Mouse (Mus musculus): ENCODE measurements around the gene Sesn3. TPM values are rescaled to one million over a fixed set of nuclear protein-coding genes. Genes with fewer than 3 reads are reported as not detected.

Sesn3 gene
- polyA plus RNA-seq, 1 experiment from 2014 or later, result 19.7 TPM

DNA sequence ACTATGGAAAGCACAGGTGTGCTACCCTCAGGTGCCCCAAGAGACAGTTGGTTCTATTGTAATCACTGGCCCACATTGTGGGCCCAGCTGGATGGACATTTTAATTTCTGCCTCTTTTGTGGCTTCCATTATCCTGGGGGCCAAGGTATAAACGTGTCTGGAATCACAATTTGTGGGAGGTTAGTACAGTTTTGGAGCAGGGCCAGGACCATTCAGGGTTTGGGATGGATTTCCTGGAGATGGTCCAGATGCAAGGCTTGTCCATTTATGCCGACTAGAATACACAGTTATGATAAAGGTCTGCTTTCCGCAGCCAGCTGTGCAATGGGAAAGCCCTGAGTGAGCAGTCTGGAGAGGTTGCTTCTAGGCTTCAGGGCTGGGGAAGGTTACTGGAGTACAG is 13.7 kb upstream of the Sesn3 start:
- Histone ChIP-seq H3K27me3 (replicated peaks) (no peaks in the 10 kb centered on the region), H3K4me2 (replicated peaks) (no peak overlapping the region), H3K27ac (no peak overlapping the region), H3K9me3 (no peaks in the 10 kb centered on the region), H3K4me3 (no peak overlapping the region), H3K9ac (no peak overlapping the region), H3K36me3 (no peaks in the 10 kb centered on the region), H3K4me1 (no peaks in the 10 kb centered on the region)
- WGBS, result 73% methylated on average over 3 of the region's 3 CpGs
- no peak for ATAC-seq (ENCODE audit: low FRiP score, low read depth)

- H3K36me3 ChIP-seq, result no peaks in the 10 kb centered on the region
- H3K27me3 ChIP-seq (replicated peaks), result no peaks in the 10 kb centered on the region
- no peak overlapping the region for H3K4me3 ChIP-seq
- WGBS, result 78% methylated on average over 4 of the region's 4 CpGs
- H3K4me2 ChIP-seq (replicated peaks), result no peak overlapping the region
- H3K4me1 ChIP-seq, result no peaks in the 10 kb centered on the region
- no peak for ATAC-seq (ENCODE audit: low FRiP score, low read depth)
- no peak overlapping the region for H3K9ac ChIP-seq
- H3K27ac ChIP-seq, result no peak overlapping the region
- no peaks in the 10 kb centered on the region for H3K9me3 ChIP-seq
Observed at GRCm38 (mm10) chr9:14262568-14262972, 12.3 kb upstream of the Sesn3 start.

GRCm38 (mm10) chr9:14266470-14266869 is 8.4 kb upstream of the Sesn3 start:
- H3K4me2 ChIP-seq (replicated peaks), result no peak overlapping the region
- no peaks in the 10 kb centered on the region for H3K9me3 ChIP-seq
- H3K4me3 ChIP-seq, result no peak overlapping the region
- no peaks in the 10 kb centered on the region for H3K36me3 ChIP-seq
- no peak for ATAC-seq (ENCODE audit: low FRiP score, low read depth)
- no peak overlapping the region for H3K27ac ChIP-seq
- WGBS, result 36% methylated on average over 2 of the region's 2 CpGs
- no peaks in the 10 kb centered on the region for H3K27me3 ChIP-seq (replicated peaks)
- H3K9ac ChIP-seq, result no peak overlapping the region
- no peaks in the 10 kb centered on the region for H3K4me1 ChIP-seq

DNA sequence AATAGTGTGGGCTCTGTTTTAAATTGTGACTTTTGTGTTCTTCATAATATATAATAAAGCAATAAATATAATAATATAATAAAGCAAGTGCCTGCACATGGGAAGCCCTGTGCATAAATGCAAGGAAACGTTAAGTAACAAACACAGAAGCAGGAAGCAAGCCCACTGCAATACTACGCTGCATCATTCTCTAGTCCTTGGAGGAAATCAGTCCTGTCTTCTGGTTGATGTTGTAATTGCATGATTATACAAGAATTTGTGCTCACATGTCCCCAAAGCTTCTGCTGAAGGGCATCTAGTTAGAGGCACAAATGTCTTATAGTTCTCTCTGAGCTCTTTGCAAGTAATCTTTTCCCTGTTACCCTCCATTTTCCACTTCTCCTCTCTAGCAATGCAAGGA is 6.3 kb upstream of the Sesn3 start:
- no peaks in the 10 kb centered on the region for H3K9me3 ChIP-seq
- H3K4me1 ChIP-seq, result no peaks in the 10 kb centered on the region
- no peak overlapping the region for H3K9ac ChIP-seq
- no peak overlapping the region for H3K4me3 ChIP-seq
- no peak for ATAC-seq (ENCODE audit: low FRiP score, low read depth)
- no peaks in the 10 kb centered on the region for H3K36me3 ChIP-seq
- H3K27ac ChIP-seq, result no peak overlapping the region
- H3K27me3 ChIP-seq (replicated peaks), result no peaks in the 10 kb centered on the region
- H3K4me2 ChIP-seq (replicated peaks), result no peak overlapping the region
- WGBS, result 84% methylated on average over 2 of the region's 2 CpGs

GRCm38 (mm10) chr9:14272921-14273320 is 1.9 kb upstream of the Sesn3 start:
- no peaks in the 10 kb centered on the region for H3K36me3 ChIP-seq
- no peak for ATAC-seq (ENCODE audit: low FRiP score, low read depth)
- no peak overlapping the region for H3K4me3 ChIP-seq
- H3K9me3 ChIP-seq, result no peaks in the 10 kb centered on the region
- no peak overlapping the region for H3K9ac ChIP-seq
- H3K27me3 ChIP-seq (replicated peaks), result no peaks in the 10 kb centered on the region
- H3K4me2 ChIP-seq (replicated peaks), result no peak overlapping the region
- no peak overlapping the region for H3K27ac ChIP-seq
- 69% methylated on average over 1 of the region's 1 CpGs for WGBS
- H3K4me1 ChIP-seq, result peaks cover 3% of the 10 kb centered on the region; the same call in 1 of the 2 replicates

GRCm38 (mm10) chr9:14274586-14274985 is 281 bp upstream of the Sesn3 start:
- 43% methylated on average over 5 of the region's 5 CpGs for WGBS
- H3K27ac ChIP-seq, result no peak overlapping the region
- no peak overlapping the region; the same call in 1 of the 2 replicates for H3K9ac ChIP-seq
- peaks cover 5% of the 10 kb centered on the region for H3K4me1 ChIP-seq
- no peaks in the 10 kb centered on the region for H3K9me3 ChIP-seq
- no peaks in the 10 kb centered on the region for H3K27me3 ChIP-seq (replicated peaks)
- H3K4me2 ChIP-seq (replicated peaks), result peak overlapping the region; percentile 60
- H3K4me3 ChIP-seq, result no peak overlapping the region
- no peaks in the 10 kb centered on the region for H3K36me3 ChIP-seq
- no peak for ATAC-seq (ENCODE audit: low FRiP score, low read depth)

- H3K9ac ChIP-seq, result peak overlapping the region; percentile 92
- H3K9me3 ChIP-seq, result no peaks in the 10 kb centered on the region
- no peaks in the 10 kb centered on the region for H3K27me3 ChIP-seq (replicated peaks)
- H3K4me1 ChIP-seq, result peaks cover 5% of the 10 kb centered on the region
- no peaks in the 10 kb centered on the region for H3K36me3 ChIP-seq
- H3K27ac ChIP-seq, result peak overlapping the region; percentile 90
- peak overlapping the region; percentile 92 for H3K4me3 ChIP-seq
- under 1% methylated on average over 52 of the region's 54 CpGs for WGBS
- H3K4me2 ChIP-seq (replicated peaks), result peak overlapping the region; percentile 69
- ATAC-seq (ENCODE audit: low FRiP score, low read depth), result peak; percentile 98
Observed at GRCm38 (mm10) chr9:14275792-14276480, 1.1 kb downstream of the Sesn3 start.

- H3K36me3 ChIP-seq, result no peaks in the 10 kb centered on the region
- no peaks in the 10 kb centered on the region for H3K27me3 ChIP-seq (replicated peaks)
- H3K4me1 ChIP-seq, result peaks cover 5% of the 10 kb centered on the region
- peak overlapping the region; percentile 90 for H3K27ac ChIP-seq
- H3K9me3 ChIP-seq, result no peaks in the 10 kb centered on the region
- ATAC-seq (ENCODE audit: low FRiP score, low read depth), result peak; percentile 64
- WGBS, result under 1% methylated on average over 60 of the region's 61 CpGs
- H3K9ac ChIP-seq, result peak overlapping the region; percentile 92
- H3K4me2 ChIP-seq (replicated peaks), result peak overlapping the region; percentile 69
- H3K4me3 ChIP-seq, result peak overlapping the region; percentile 92
Observed at GRCm38 (mm10) chr9:14276481-14277287, 1.8 kb downstream of the Sesn3 start.

GRCm38 (mm10) chr9:14277365-14277991 is 2.6 kb downstream of the Sesn3 start:
- no peaks in the 10 kb centered on the region for H3K36me3 ChIP-seq
- H3K4me2 ChIP-seq (replicated peaks), result peak overlapping the region; percentile 69
- H3K9me3 ChIP-seq, result no peaks in the 10 kb centered on the region
- no peak for ATAC-seq (ENCODE audit: low FRiP score, low read depth)
- H3K4me3 ChIP-seq, result peak overlapping the region; percentile 92
- peak overlapping the region; percentile 92 for H3K9ac ChIP-seq
- H3K27me3 ChIP-seq (replicated peaks), result no peaks in the 10 kb centered on the region
- no peak overlapping the region for H3K27ac ChIP-seq
- WGBS, result 2% methylated on average over 7 of the region's 7 CpGs
- peaks cover 5% of the 10 kb centered on the region for H3K4me1 ChIP-seq

- H3K9me3 ChIP-seq, result no peaks in the 10 kb centered on the region
- H3K36me3 ChIP-seq, result no peaks in the 10 kb centered on the region
- no peak overlapping the region for H3K4me2 ChIP-seq (replicated peaks)
- H3K27ac ChIP-seq, result no peak overlapping the region
- H3K4me3 ChIP-seq, result no peak overlapping the region
- WGBS, result 91% methylated on average over 1 of the region's 1 CpGs
- ATAC-seq (ENCODE audit: low FRiP score, low read depth), result no peak
- H3K9ac ChIP-seq, result no peak overlapping the region
- no peaks in the 10 kb centered on the region for H3K27me3 ChIP-seq (replicated peaks)
- peaks cover 3% of the 10 kb centered on the region; the same call in 1 of the 2 replicates for H3K4me1 ChIP-seq
Observed at GRCm38 (mm10) chr9:14280696-14281095, 5.8 kb downstream of the Sesn3 start.

GRCm38 (mm10) chr9:14285036-14285435 is 10.2 kb downstream of the Sesn3 start:
- Histone ChIP-seq H3K4me2 (replicated peaks) (no peak overlapping the region), H3K9me3 (no peaks in the 10 kb centered on the region), H3K4me3 (no peak overlapping the region), H3K27me3 (replicated peaks) (no peaks in the 10 kb centered on the region), H3K4me1 (no peaks in the 10 kb centered on the region), H3K36me3 (no peaks in the 10 kb centered on the region), H3K27ac (no peak overlapping the region), H3K9ac (no peak overlapping the region)
- WGBS, result 78% methylated on average over 3 of the region's 3 CpGs
- ATAC-seq (ENCODE audit: low FRiP score, low read depth), result no peak

GRCm38 (mm10) chr9:14287234-14287633 is 12.4 kb downstream of the Sesn3 start:
- H3K27ac ChIP-seq, result no peak overlapping the region

More at GRCm38 (mm10) chr9:14287234-14287633, 12.4 kb downstream of the Sesn3 start:
- Histone ChIP-seq H3K27me3 (replicated peaks) (no peaks in the 10 kb centered on the region), H3K9me3 (no peaks in the 10 kb centered on the region), H3K9ac (no peak overlapping the region), H3K4me2 (replicated peaks) (no peak overlapping the region), H3K36me3 (no peaks in the 10 kb centered on the region), H3K4me3 (no peak overlapping the region), H3K4me1 (no peaks in the 10 kb centered on the region)
- 96% methylated on average over 1 of the region's 1 CpGs for WGBS
- no peak for ATAC-seq (ENCODE audit: low FRiP score, low read depth)
